Mouse (Mus musculus) liver, adult 2 months (tissue): ENCODE results near the gene Actl6b.

ENCODE experiments used
- CTCF ChIP-seq: fragments of 200-500 bp; IDR thresholded peaks from 2 replicates; pipeline ENCODE4 v1.5.1; 2011; ENCODE audit warnings: low read depth, low read length, control low read depth
- POLR2A ChIP-seq: fragments of 200-500 bp; IDR thresholded peaks from 2 replicates; pipeline ENCODE4 v1.6.1; 2011; ENCODE audit warnings: low read length, control low read depth; ENCODE audit not compliant: insufficient read depth; ENCODE audit errors: extremely low read depth

- no peak for TF ChIP-seq POLR2A
- TF ChIP-seq CTCF, result no peak
Observed at GRCm38 (mm10) chr5:137524251-137524515, 29.1 kb upstream of the Actl6b start.
